Mouse (Mus musculus): ENCODE results near the gene Mrps9. TPM values are rescaled to one million over a fixed set of nuclear protein-coding genes. Genes with fewer than 3 reads are reported as not detected.
"Not testable (repeated sequence)": the region's sequence is repeated elsewhere in the genome, so short reads cannot be mapped to it uniquely, and the experiment has no call there.

Gene Mrps9
- 10 to 100 TPM; 81.5 to 98.1 TPM for total RNA-seq (2021)
- long read RNA-seq, experiment 1, transcript Mrps9-201 (11 exons, 1,418 nt), result major isoform, 123 of 139 reads
- long read RNA-seq, experiment 1, partial matches to known transcripts, result 6 of 139 reads
- long read RNA-seq, experiment 1, other reads (novel, unspliced or antisense), result 5 of 139 reads
- long read RNA-seq, experiment 2, transcript Mrps9-201 (11 exons, 1,418 nt), result major isoform, 71 of 81 reads
- long read RNA-seq, experiment 2, partial matches to known transcripts, result 5 of 81 reads
- long read RNA-seq, experiment 2, other reads (novel, unspliced or antisense), result 4 of 81 reads

- DNase-seq, result peak; percentile 98
Observed at GRCm38 (mm10) chr1:42850663-42851397, at the start of gene Mrps9. Gene Mrps9, plus strand, starts transcription at chr1:42851233.

GRCm38 (mm10) chr1:42813301-42813845, 37.7 kb upstream of the Mrps9 start:
- DNase-seq, result no peak

GRCm38 (mm10) chr1:42814798-42815619, 36.0 kb upstream of the Mrps9 start:
- no peak for DNase-seq

- no peak for DNase-seq
Observed at GRCm38 (mm10) chr1:42851398-42851767, 350 bp downstream of the Mrps9 start.

GRCm38 (mm10) chr1:42851810-42852209, 777 bp downstream of the Mrps9 start:
- DNase-seq, result peak; percentile 14

- DNase-seq, result no peak
Observed at GRCm38 (mm10) chr1:42864719-42865250, 13.8 kb downstream of the Mrps9 start.

GRCm38 (mm10) chr1:42865336-42865939, 14.4 kb downstream of the Mrps9 start:
- DNase-seq, result no peak

- DNase-seq, result peak; percentile 68
Observed at GRCm38 (mm10) chr1:42865986-42866385, 15.0 kb downstream of the Mrps9 start.

- no peak for DNase-seq
Observed at GRCm38 (mm10) chr1:42867188-42867587, 16.2 kb downstream of the Mrps9 start.

- no peak for DNase-seq
Observed at GRCm38 (mm10) chr1:42874174-42874573, 23.1 kb downstream of the Mrps9 start.

- DNase-seq, result no peak
Observed at GRCm38 (mm10) chr1:42875271-42875670, 24.2 kb downstream of the Mrps9 start.

GRCm38 (mm10) chr1:42876463-42877093, 25.5 kb downstream of the Mrps9 start:
- DNase-seq, result no peak

- no peak for DNase-seq
Observed at GRCm38 (mm10) chr1:42877264-42877663, 26.2 kb downstream of the Mrps9 start.

GRCm38 (mm10) chr1:42878851-42879250, 27.8 kb downstream of the Mrps9 start:
- DNase-seq, result no peak

- no peak for DNase-seq
Observed at GRCm38 (mm10) chr1:42882258-42882657, 31.2 kb downstream of the Mrps9 start.

- not testable (repeated sequence) for DNase-seq
Observed at GRCm38 (mm10) chr1:42883418-42883817, 32.4 kb downstream of the Mrps9 start.

- no peak for DNase-seq
Observed at GRCm38 (mm10) chr1:42887835-42888234, 36.8 kb downstream of the Mrps9 start.

GRCm38 (mm10) chr1:42888541-42889349, 37.7 kb downstream of the Mrps9 start:
- DNase-seq, result no peak

- DNase-seq, result no peak
Observed at GRCm38 (mm10) chr1:42889421-42889887, 38.4 kb downstream of the Mrps9 start.

GRCm38 (mm10) chr1:42894695-42895094, 43.7 kb downstream of the Mrps9 start:
- DNase-seq, result no peak
